Mouse (Mus musculus) skeletal muscle tissue, postnatal 0 days (tissue): ENCODE measurements around the gene Rcbtb2. TPM values are rescaled to one million over a fixed set of nuclear protein-coding genes. Genes with fewer than 3 reads are reported as not detected.
A peak's percentile ranks its signal among the peaks of the same experiment; 100 is the strongest.

Source experiments
- microRNA counts: library from miRNA; unstranded; fragments of <30 nt; microRNA quantifications from one replicate; lab custom pipeline; 2015
- microRNA-seq, 2 experiments: library from miRNA; unstranded; fragments of <30 nt; microRNA quantifications; one replicate each; pipeline ENCODE4; 2016
- polyA plus RNA-seq: library from polyadenylated mRNA; unstranded; fragments of >200 nt; fragmentation: Nextera tagmentation; extraction: Ambion mirVana; gene quantifications from 2 replicates; pipeline ENCODE4 v1.2.1, GENCODE M21; 2015

The Rcbtb2 gene
- 44.2 and 55.1 TPM in 2 replicates for polyA plus RNA-seq

GRCm38 (mm10) chr14:73122923-73123278 is at the start of gene Rcbtb2:
Gene Rcbtb2 (plus strand): TSS chr14:73123037.

GRCm38 (mm10) chr14:73237848-73238321 is 115.0 kb downstream of the Rcbtb2 start, which contains the start of gene Lpar6:
Gene Lpar6 (plus strand): TSS chr14:73237895.

MicroRNA genes within 50 kb of the gene (microRNA counts, 519-probe panel; counts per million panel counts)
- 296 counts per million, percentile 58 among the panel's probes with 10 or more counts for microRNA mmu-miR-687 (lab: Ali Mortazavi, UCI)

Small RNA genes within 50 kb of the gene (microRNA-seq; reads per million reads assigned to microRNA genes)
- gene Mir687, result 0 reads per million in 2 experiments

Other genes with a start within 250 kb of the Rcbtb2 start
- gene Cysltr2, start 73.9 kb upstream of the Rcbtb2 start, polyA plus RNA-seq, result not detected in 2 replicates
- 6.5 and 9.7 TPM in 2 replicates for gene Lpar6, start 114.9 kb downstream of the Rcbtb2 start, polyA plus RNA-seq
- gene Rb1, start 202.8 kb downstream of the Rcbtb2 start, polyA plus RNA-seq, result 26.7 and 29.3 TPM in 2 replicates